Mouse (Mus musculus): ENCODE measurements at regions not wholly inside any gene's neighbourhood (a gene's known extent, or its start where the extent isn't known, plus 50 kb on each side); places are given as distances from the start of the nearest gene placed in this dataset.

- H3K4me3 ChIP-seq (ENCODE audit: low read depth, low read length) = no peak overlapping the region
- H3K27me3 ChIP-seq (ENCODE audit: control insufficient read depth, insufficient read depth, low read length) = no peaks in the 10 kb centered on the region
- no peak for TF ChIP-seq POLR2A (IDR thresholded peaks at IDR 0.05; ENCODE audit: low read depth, low read length)
- TF ChIP-seq CTCF (IDR thresholded peaks at IDR 0.05; ENCODE audit: extremely low read depth, insufficient read length, insufficient replicate concordance, low read depth, low read length) = no peak
- H3K27ac ChIP-seq (ENCODE audit: insufficient read depth, low read depth, low read length) = no peak overlapping the region
- H3K4me1 ChIP-seq (ENCODE audit: control insufficient read depth, insufficient read depth, insufficient read length, low read length) = no peaks in the 10 kb centered on the region
- H3K36me3 ChIP-seq (ENCODE audit: control insufficient read depth, insufficient read depth, low read length) = no peaks in the 10 kb centered on the region
- WGBS = 91% methylated on average over 1 of the region's 1 CpGs
Measured at GRCm38 (mm10) chr12:92040481-92040880, 191.5 kb upstream of the Sel1l start.

- 81% methylated on average over 2 of the region's 2 CpGs for WGBS
- H3K27ac ChIP-seq (ENCODE audit: insufficient read depth, low read depth, low read length) = no peak overlapping the region
- no peaks in the 10 kb centered on the region for H3K36me3 ChIP-seq (ENCODE audit: control insufficient read depth, insufficient read depth, low read length)
- no peaks in the 10 kb centered on the region for H3K27me3 ChIP-seq (ENCODE audit: control insufficient read depth, insufficient read depth, low read length)
- TF ChIP-seq POLR2A (IDR thresholded peaks at IDR 0.05; ENCODE audit: low read depth, low read length) = no peak
- H3K4me1 ChIP-seq (ENCODE audit: control insufficient read depth, insufficient read depth, insufficient read length, low read length) = no peaks in the 10 kb centered on the region
- H3K4me3 ChIP-seq (ENCODE audit: low read depth, low read length) = no peak overlapping the region
Measured at GRCm38 (mm10) chr12:92029192-92029591, 180.2 kb upstream of the Sel1l start.

DNA sequence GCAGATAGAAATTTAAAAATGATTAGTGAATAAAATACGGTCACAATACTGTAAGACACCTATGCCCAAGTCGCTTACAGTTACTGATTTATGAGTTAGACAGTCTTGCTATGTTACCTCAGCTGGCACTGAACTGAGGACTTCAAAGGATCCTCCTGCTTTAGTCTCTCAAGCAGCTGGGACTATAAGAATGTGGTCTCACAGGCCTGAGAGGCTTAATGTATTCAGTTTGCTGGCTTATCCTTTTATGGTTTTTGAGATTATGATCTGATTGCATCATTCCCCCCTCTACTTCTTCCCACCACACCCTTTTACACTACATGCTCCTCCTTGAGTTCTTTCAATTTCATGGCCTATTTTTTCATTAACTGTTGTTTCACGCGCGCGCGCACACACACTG lies 179.4 kb upstream of the Sel1l start:
- H3K36me3 ChIP-seq (ENCODE audit: control insufficient read depth, insufficient read depth, low read length) = no peaks in the 10 kb centered on the region
- WGBS = 81% methylated on average over 7 of the region's 7 CpGs
- no peak overlapping the region for H3K4me3 ChIP-seq (ENCODE audit: low read depth, low read length)
- H3K4me1 ChIP-seq (ENCODE audit: control insufficient read depth, insufficient read depth, insufficient read length, low read length) = no peaks in the 10 kb centered on the region
- no peaks in the 10 kb centered on the region for H3K27me3 ChIP-seq (ENCODE audit: control insufficient read depth, insufficient read depth, low read length)
- H3K27ac ChIP-seq (ENCODE audit: insufficient read depth, low read depth, low read length) = no peak overlapping the region
- no peak for TF ChIP-seq CTCF (IDR thresholded peaks at IDR 0.05; ENCODE audit: extremely low read depth, insufficient read length, insufficient replicate concordance, low read depth, low read length)
- TF ChIP-seq POLR2A (IDR thresholded peaks at IDR 0.05; ENCODE audit: low read depth, low read length) = no peak

GRCm38 (mm10) chr12:92024461-92025218 lies 175.7 kb upstream of the Sel1l start:
- Histone ChIP-seq H3K27me3 (ENCODE audit: control insufficient read depth, insufficient read depth, low read length) (no peaks in the 10 kb centered on the region), H3K4me1 (ENCODE audit: control insufficient read depth, insufficient read depth, insufficient read length, low read length) (no peaks in the 10 kb centered on the region), H3K36me3 (ENCODE audit: control insufficient read depth, insufficient read depth, low read length) (no peaks in the 10 kb centered on the region), H3K27ac (ENCODE audit: insufficient read depth, low read depth, low read length) (no peak overlapping the region), H3K4me3 (ENCODE audit: low read depth, low read length) (no peak overlapping the region)
- no peak for TF ChIP-seq CTCF (IDR thresholded peaks at IDR 0.05; ENCODE audit: extremely low read depth, insufficient read length, insufficient replicate concordance, low read depth, low read length)
- no peak for TF ChIP-seq POLR2A (IDR thresholded peaks at IDR 0.05; ENCODE audit: low read depth, low read length)
- 82% methylated on average over 4 of the region's 4 CpGs for WGBS

GRCm38 (mm10) chr12:92019593-92020224 lies 170.8 kb upstream of the Sel1l start:
- WGBS = 58% methylated on average over 6 of the region's 6 CpGs

GRCm38 (mm10) chr12:92015373-92015772 lies 166.4 kb upstream of the Sel1l start:
- Histone ChIP-seq H3K36me3 (ENCODE audit: control insufficient read depth, insufficient read depth, low read length) (no peaks in the 10 kb centered on the region), H3K4me3 (ENCODE audit: low read depth, low read length) (no peak overlapping the region), H3K4me1 (ENCODE audit: control insufficient read depth, insufficient read depth, insufficient read length, low read length) (no peaks in the 10 kb centered on the region), H3K27me3 (ENCODE audit: control insufficient read depth, insufficient read depth, low read length) (no peaks in the 10 kb centered on the region), H3K27ac (ENCODE audit: insufficient read depth, low read depth, low read length) (no peak overlapping the region)
- TF ChIP-seq CTCF (IDR thresholded peaks at IDR 0.05; ENCODE audit: extremely low read depth, insufficient read length, insufficient replicate concordance, low read depth, low read length) (no peak), POLR2A (IDR thresholded peaks at IDR 0.05; ENCODE audit: low read depth, low read length) (no peak)
- whole genome bisulfite sequencing = 80% methylated on average over 2 of the region's 2 CpGs

More at GRCm38 (mm10) chr12:92019593-92020224, 170.8 kb upstream of the Sel1l start:
- Histone ChIP-seq H3K27me3 (ENCODE audit: control insufficient read depth, insufficient read depth, low read length) (no peaks in the 10 kb centered on the region), H3K36me3 (ENCODE audit: control insufficient read depth, insufficient read depth, low read length) (no peaks in the 10 kb centered on the region), H3K4me3 (ENCODE audit: low read depth, low read length) (no peak overlapping the region), H3K4me1 (ENCODE audit: control insufficient read depth, insufficient read depth, insufficient read length, low read length) (no peaks in the 10 kb centered on the region), H3K27ac (ENCODE audit: insufficient read depth, low read depth, low read length) (no peak overlapping the region)
- no peak for TF ChIP-seq CTCF (IDR thresholded peaks at IDR 0.05; ENCODE audit: extremely low read depth, insufficient read length, insufficient replicate concordance, low read depth, low read length)
- TF ChIP-seq POLR2A (IDR thresholded peaks at IDR 0.05; ENCODE audit: low read depth, low read length) = no peak

DNA sequence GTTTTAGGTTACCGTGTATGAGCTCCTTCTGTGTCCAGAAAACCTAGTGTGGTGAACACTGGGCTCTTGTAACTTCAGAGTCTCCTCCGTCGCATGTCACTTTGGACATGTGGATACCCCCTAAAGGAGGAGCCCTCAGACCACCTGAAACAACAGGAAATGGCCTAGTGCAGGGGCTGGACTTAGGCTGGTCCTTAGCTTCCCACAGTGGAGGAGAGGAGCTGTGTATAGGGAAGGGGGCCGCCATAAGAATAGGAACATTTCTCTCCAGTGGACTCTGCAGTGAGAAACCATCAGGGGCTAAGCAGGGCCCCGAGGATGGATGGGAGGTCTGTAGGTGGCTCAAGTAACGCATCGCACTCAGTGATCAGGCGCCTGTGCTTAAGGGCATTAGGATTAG lies 165.0 kb upstream of the Sel1l start:
- TF ChIP-seq POLR2A (IDR thresholded peaks at IDR 0.05; ENCODE audit: low read depth, low read length) (no peak), CTCF (IDR thresholded peaks at IDR 0.05; ENCODE audit: extremely low read depth, insufficient read length, insufficient replicate concordance, low read depth, low read length) (no peak)
- no peak overlapping the region for H3K27ac ChIP-seq (ENCODE audit: insufficient read depth, low read depth, low read length)
- no peaks in the 10 kb centered on the region for H3K36me3 ChIP-seq (ENCODE audit: control insufficient read depth, insufficient read depth, low read length)
- no peaks in the 10 kb centered on the region for H3K27me3 ChIP-seq (ENCODE audit: control insufficient read depth, insufficient read depth, low read length)
- H3K4me3 ChIP-seq (ENCODE audit: low read depth, low read length) = no peak overlapping the region
- 83% methylated on average over 8 of the region's 8 CpGs for WGBS
- H3K4me1 ChIP-seq (ENCODE audit: control insufficient read depth, insufficient read depth, insufficient read length, low read length) = no peaks in the 10 kb centered on the region
